Mouse (Mus musculus) lung, embryonic 14.5 days (tissue): ENCODE results near the gene Stard5. TPM values are rescaled to one million over a fixed set of nuclear protein-coding genes. Genes with fewer than 3 reads are reported as not detected.
A peak's percentile ranks its signal among the peaks of the same experiment; 100 is the strongest.

Experiments used
- ATAC-seq: fragments of 200-750 bp; cut with Nextera tagmentation; 2 replicates; pipeline ENCODE4 v1.8.0; 2017; ENCODE audit warnings: mild to moderate bottlenecking, moderate TSS enrichment, moderate library complexity; ENCODE audit not compliant: insufficient read depth
- DNase-seq: peaks from one replicate; pipeline ENCODE4 v3.0.0-alpha.2; 2015
- H3K27ac ChIP-seq: fragments of 300-500 bp; sonication (generic); 2 replicates; pipeline ENCODE4 v1.5.1; 2014; ENCODE audit warnings: low read depth, mild to moderate bottlenecking, moderate library complexity
- H3K27me3 ChIP-seq: fragments of 300-500 bp; sonication (generic); 2 replicates; pipeline ENCODE4 v1.6.1; 2014; ENCODE audit warnings: low read length, control low read depth; ENCODE audit not compliant: insufficient read depth
- H3K36me3 ChIP-seq: fragments of 300-500 bp; sonication (generic); 2 replicates; pipeline ENCODE4 v1.6.1; 2014; ENCODE audit warnings: control low read depth; ENCODE audit not compliant: insufficient read depth
- H3K4me1 ChIP-seq: fragments of 300-500 bp; sonication (generic); 2 replicates; pipeline ENCODE4 v1.6.1; 2014; ENCODE audit warnings: antibody characterized with exemption, control low read depth; ENCODE audit not compliant: insufficient read depth
- H3K4me2 ChIP-seq: fragments of 300-500 bp; sonication (generic); 2 replicates; pipeline ENCODE4 v1.6.1; 2014; ENCODE audit warnings: mild to moderate bottlenecking
- H3K4me3 ChIP-seq: fragments of 300-500 bp; sonication (generic); 2 replicates; pipeline ENCODE4 v1.5.1; 2014; ENCODE audit warnings: low read depth, low read length
- H3K9ac ChIP-seq: fragments of 300-500 bp; sonication (generic); 2 replicates; pipeline ENCODE4 v1.6.1; 2014
- H3K9me3 ChIP-seq: fragments of 300-500 bp; sonication (generic); 2 replicates; pipeline ENCODE4 v1.6.1; 2016; ENCODE audit warnings: low read depth, low read length, control low read depth
- CTCF ChIP-seq: IDR thresholded peaks from 2 replicates; pipeline ENCODE4 v1.5.1; 2016; ENCODE audit warnings: antibody characterized with exemption, low read depth
- WGBS: fragments of 180-500 bp; shearing (Covaris S2); extraction: QIAGEN DNeasy Blood & Tissue Kit; methylation state at CpG from one replicate; pipeline ENCODE4 v1.1.7; 2014; 5-methylcytosine and 5-hydroxymethylcytosine counted together
- polyA plus RNA-seq: library from polyadenylated mRNA; unstranded; fragments of >200 nt; fragmentation: Nextera tagmentation; extraction: Ambion mirVana; gene quantifications from 2 replicates; pipeline ENCODE4 v1.2.1, GENCODE M21; 2014

Stard5 gene
- polyA plus RNA-seq, 1 experiment from 2014 or later, result 13.3 TPM

GRCm38 (mm10) chr7:83654938-83655630, 23.3 kb downstream of the Stard5 start:
- H3K27ac ChIP-seq, result peak overlapping the region; percentile 36; the same call in 1 of the 2 replicates

GRCm38 (mm10) chr7:83658716-83659115, 27.0 kb downstream of the Stard5 start:
- 0 out of 2 replicates have a peak overlapping the region, but pooled peaks have one; percentile 1 for H3K27ac ChIP-seq
- no peaks in the 10 kb centered on the region for H3K9me3 ChIP-seq
- DNase-seq (no peak), ATAC-seq (0 out of 2 replicates have a peak, but pooled peaks have one; percentile 17)
- H3K4me1 ChIP-seq, result peaks cover 2% of the 10 kb centered on the region; the same call in 1 of the 2 replicates
- H3K9ac ChIP-seq, result no peak overlapping the region
- H3K4me3 ChIP-seq, result no peak overlapping the region
- no peak for TF ChIP-seq CTCF
- H3K4me2 ChIP-seq, result no peak overlapping the region
- WGBS, result 66% methylated on average over 1 of the region's 1 CpGs
- H3K36me3 ChIP-seq, result no peaks in the 10 kb centered on the region
- H3K27me3 ChIP-seq, result no peaks in the 10 kb centered on the region

More at GRCm38 (mm10) chr7:83654938-83655630, 23.3 kb downstream of the Stard5 start:
- ATAC-seq, result no peak; the same call in 1 of the 2 replicates
- peak; percentile 54 for DNase-seq
- H3K4me1 ChIP-seq, result peaks cover 2% of the 10 kb centered on the region; the same call in 1 of the 2 replicates
- WGBS, result 49% methylated on average over 5 of the region's 5 CpGs
- peak overlapping the region; percentile 29; the same call in 1 of the 2 replicates for H3K4me2 ChIP-seq
- no peaks in the 10 kb centered on the region for H3K36me3 ChIP-seq
- H3K4me3 ChIP-seq, result no peak overlapping the region
- H3K9me3 ChIP-seq, result no peaks in the 10 kb centered on the region
- no peaks in the 10 kb centered on the region for H3K27me3 ChIP-seq
- TF ChIP-seq CTCF, result no peak
- no peak overlapping the region for H3K9ac ChIP-seq

- DNase-seq, result peak; percentile 60
- Histone ChIP-seq H3K4me3 (no peak overlapping the region), H3K36me3 (no peaks in the 10 kb centered on the region), H3K9me3 (no peaks in the 10 kb centered on the region), H3K27ac (peak overlapping the region; percentile 19; the same call in 1 of the 2 replicates), H3K4me2 (no peak overlapping the region), H3K9ac (no peak overlapping the region), H3K27me3 (no peaks in the 10 kb centered on the region), H3K4me1 (peaks cover 2% of the 10 kb centered on the region; the same call in 1 of the 2 replicates)
- no peak for TF ChIP-seq CTCF
- WGBS, result 61% methylated on average over 9 of the region's 9 CpGs
- ATAC-seq, result no peak; the same call in 1 of the 2 replicates
These were observed 27.7 kb downstream of the Stard5 start for GRCm38 (mm10) chr7:83659159-83660065.

GRCm38 (mm10) chr7:83660273-83660691, 28.5 kb downstream of the Stard5 start:
- H3K27ac ChIP-seq, result no peak overlapping the region

GRCm38 (mm10) chr7:83661031-83661430, 29.3 kb downstream of the Stard5 start:
- H3K4me3 ChIP-seq, result no peak overlapping the region
- no peak for DNase-seq
- WGBS, result 84% methylated on average over 10 of the region's 10 CpGs
- H3K27ac ChIP-seq, result no peak overlapping the region
- H3K9me3 ChIP-seq, result no peaks in the 10 kb centered on the region
- no peaks in the 10 kb centered on the region for H3K27me3 ChIP-seq
- H3K9ac ChIP-seq, result no peak overlapping the region
- H3K36me3 ChIP-seq, result no peaks in the 10 kb centered on the region
- ATAC-seq, result no peak
- no peak for TF ChIP-seq CTCF
- H3K4me2 ChIP-seq, result no peak overlapping the region
- peaks cover 2% of the 10 kb centered on the region; the same call in 1 of the 2 replicates for H3K4me1 ChIP-seq

More at GRCm38 (mm10) chr7:83660273-83660691, 28.5 kb downstream of the Stard5 start:
- no peak overlapping the region for H3K9ac ChIP-seq
- H3K4me1 ChIP-seq, result peaks cover 2% of the 10 kb centered on the region; the same call in 1 of the 2 replicates
- no peak overlapping the region for H3K4me3 ChIP-seq
- no peak overlapping the region for H3K4me2 ChIP-seq
- 89% methylated on average over 11 of the region's 11 CpGs for WGBS
- no peak for TF ChIP-seq CTCF
- no peaks in the 10 kb centered on the region for H3K9me3 ChIP-seq
- no peaks in the 10 kb centered on the region for H3K27me3 ChIP-seq
- DNase-seq (no peak), ATAC-seq (no peak)
- H3K36me3 ChIP-seq, result no peaks in the 10 kb centered on the region

GRCm38 (mm10) chr7:83661763-83662162, 30.0 kb downstream of the Stard5 start:
- H3K9me3 ChIP-seq, result no peaks in the 10 kb centered on the region
- 86% methylated on average over 3 of the region's 3 CpGs for WGBS

More at GRCm38 (mm10) chr7:83661763-83662162, 30.0 kb downstream of the Stard5 start:
- Histone ChIP-seq H3K27ac (no peak overlapping the region), H3K9ac (no peak overlapping the region), H3K4me1 (peaks cover 2% of the 10 kb centered on the region; the same call in 1 of the 2 replicates), H3K4me2 (no peak overlapping the region), H3K27me3 (no peaks in the 10 kb centered on the region), H3K36me3 (no peaks in the 10 kb centered on the region), H3K4me3 (no peak overlapping the region)
- TF ChIP-seq CTCF, result no peak
- DNase-seq (no peak), ATAC-seq (no peak)
